Mouse (Mus musculus) spleen, adult 12 weeks (tissue): ENCODE measurements around the gene 1110004F10Rik.
"Not testable (repeated sequence)": the region's sequence is repeated elsewhere in the genome, so short reads cannot be mapped to it uniquely, and the experiment has no call there.

ENCODE experiments used
- DNase-seq: peaks from one replicate; pipeline ENCODE4 v3.0.0; 2022; ENCODE audit warnings: low spot score

1110004F10Rik gene

DNA sequence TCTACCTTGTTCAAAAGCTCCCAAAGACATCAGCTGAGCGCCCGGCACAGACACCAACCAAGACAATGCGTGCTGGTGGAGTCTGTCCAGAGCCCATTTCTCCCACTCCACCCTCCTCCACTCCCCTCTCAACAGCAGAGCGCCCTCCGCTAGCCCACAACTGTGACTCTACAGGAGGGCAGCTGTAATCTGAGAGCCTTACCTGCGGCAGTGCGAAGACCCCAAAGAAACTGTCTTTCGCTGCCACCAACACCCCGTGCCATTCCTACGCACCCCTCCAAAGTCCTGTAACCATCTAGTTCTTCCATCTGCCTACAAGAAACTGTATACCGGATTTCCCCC lies at the start of gene 1110004F10Rik:
TSS of gene 1110004F10Rik (plus strand) at position 202 of the 342 bp plus-strand sequence.
- no peak for DNase-seq

DNA sequence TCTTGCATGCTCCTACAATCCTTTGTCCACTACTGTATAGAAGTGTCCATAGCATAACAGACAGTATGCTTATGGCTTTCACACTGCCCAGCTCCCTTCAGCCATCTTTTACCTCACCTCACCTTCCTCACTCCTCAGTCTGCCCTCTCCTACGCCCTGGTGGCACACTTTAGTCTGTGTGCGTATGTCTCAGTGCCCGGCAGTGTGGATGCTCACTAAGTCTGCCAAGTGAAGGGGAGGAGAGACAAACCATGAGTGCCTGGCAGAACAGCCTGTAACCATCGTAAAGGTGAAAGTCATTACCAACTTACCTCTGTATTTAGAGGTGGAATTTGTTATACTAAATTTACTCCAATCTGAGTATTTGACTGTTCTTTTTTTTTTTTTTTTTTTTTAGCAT lies 36.5 kb upstream of the 1110004F10Rik start:
- DNase-seq: no peak

DNA sequence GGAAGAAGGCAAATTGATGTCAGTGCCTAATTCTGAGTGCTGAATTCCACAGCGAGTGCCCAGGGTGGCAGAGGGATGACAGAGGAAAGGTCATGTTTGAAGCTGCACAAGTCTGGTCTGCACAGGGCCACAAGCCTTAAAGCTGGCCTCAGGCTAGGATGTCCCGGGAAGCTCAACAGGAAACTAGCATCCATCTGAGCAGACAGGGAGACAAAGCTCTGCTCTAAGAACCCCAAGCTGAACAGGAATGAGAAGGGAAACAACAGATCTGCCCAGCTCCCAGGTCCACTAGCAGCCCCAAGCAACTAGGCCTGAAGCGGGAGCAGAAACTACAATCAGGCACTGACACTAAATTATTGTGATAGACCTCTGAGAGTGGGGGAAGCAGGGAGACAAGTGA lies 9.2 kb upstream of the 1110004F10Rik start:
- no peak for DNase-seq

DNA sequence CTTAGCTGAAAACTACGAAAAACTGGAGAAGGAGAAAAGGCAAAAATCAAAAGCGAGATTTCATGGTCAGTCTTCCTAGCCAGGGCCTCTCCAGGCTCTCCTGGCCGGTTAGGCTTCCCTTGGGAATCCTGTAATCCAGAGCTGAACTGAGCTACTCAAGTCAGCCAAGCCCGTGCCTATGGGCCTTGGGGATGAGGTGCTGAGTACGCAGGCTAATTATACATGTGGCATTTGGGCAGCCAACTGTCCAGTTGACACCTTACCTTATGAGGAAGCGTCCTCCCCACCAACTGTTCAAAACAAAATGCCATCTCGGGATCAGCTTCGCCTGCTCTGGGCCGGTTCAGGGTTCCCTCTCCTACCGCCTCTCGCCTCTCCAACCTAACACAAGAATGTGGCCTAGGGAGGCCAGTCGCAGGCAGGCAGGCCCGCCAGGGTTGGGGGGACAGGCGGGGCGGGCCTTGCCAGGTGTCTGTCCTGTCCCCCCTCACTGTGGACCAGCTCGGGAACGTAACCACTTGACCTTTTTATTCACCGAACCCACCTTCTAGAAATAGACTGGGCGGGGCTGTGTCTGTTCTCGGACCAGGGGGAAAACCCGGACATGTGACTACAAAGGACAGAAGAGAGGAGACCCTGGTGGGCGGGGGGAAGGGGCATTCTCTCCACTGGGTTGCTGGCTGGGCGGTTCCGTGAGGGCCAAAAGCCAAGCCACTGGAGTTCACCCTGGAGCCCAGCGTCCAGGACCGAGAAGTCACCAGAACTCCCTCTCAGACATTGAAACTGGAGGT lies 8.4 kb upstream of the 1110004F10Rik start:
- DNase-seq: no peak

DNA sequence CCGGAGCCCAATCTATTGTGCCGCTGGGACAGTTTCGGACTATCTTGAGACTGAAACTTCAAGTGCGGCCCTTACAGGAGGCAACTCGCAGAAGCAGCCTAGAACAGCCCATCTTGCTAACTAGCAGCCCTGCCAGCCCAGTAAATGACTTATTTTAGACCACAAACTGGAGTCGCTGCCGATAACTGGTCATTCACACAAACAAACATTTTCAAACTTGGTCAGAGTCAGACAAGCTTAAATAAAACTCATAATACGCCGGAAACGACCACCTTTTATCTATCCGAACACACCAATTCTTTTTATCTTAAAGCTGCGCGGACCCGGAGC lies 7.8 kb upstream of the 1110004F10Rik start:
- no peak for DNase-seq

DNA sequence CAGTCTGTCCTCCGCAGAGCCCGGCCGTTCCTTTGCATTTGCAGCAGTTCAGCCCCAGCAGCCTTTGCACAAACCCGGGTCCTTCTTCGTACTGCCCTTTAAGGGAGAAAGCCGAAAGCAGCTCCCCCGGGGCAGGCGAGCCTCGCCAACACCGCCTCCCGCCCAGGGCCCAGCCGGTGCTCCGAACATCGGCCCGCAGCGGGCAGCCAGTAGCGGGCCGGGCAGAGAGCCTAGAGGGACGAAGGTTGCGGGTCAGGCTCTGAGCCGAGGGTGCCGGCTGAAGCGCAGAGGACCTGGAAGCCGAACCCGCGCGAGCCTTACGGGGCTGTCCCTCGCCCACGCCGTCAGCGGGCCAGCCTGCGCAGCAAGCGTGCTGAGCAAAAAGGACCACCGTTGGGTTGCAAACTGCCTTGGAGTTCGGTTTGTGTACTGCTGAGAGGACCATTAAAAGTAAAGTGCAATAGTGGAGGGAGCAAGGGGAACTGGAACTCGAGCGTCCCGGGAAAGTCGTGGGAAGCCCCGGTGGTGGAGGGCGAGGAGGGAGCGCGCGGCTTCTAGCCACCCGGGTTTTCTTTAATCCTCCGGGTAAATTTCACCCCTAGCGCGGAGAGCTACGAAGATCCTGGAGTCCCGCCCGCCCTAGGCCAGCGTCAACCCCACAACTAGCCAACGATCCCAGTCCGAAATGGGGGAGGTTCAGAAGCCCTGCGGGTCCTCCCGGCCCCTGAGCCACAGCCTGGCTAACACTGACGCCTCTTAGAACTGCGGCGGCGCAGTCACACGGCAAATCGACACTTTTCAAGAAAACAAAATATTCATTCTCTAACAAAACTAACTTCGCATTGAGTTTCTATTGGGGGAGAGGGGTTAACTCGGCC lies 7.2 kb upstream of the 1110004F10Rik start:
- DNase-seq: peak; percentile 38

DNA sequence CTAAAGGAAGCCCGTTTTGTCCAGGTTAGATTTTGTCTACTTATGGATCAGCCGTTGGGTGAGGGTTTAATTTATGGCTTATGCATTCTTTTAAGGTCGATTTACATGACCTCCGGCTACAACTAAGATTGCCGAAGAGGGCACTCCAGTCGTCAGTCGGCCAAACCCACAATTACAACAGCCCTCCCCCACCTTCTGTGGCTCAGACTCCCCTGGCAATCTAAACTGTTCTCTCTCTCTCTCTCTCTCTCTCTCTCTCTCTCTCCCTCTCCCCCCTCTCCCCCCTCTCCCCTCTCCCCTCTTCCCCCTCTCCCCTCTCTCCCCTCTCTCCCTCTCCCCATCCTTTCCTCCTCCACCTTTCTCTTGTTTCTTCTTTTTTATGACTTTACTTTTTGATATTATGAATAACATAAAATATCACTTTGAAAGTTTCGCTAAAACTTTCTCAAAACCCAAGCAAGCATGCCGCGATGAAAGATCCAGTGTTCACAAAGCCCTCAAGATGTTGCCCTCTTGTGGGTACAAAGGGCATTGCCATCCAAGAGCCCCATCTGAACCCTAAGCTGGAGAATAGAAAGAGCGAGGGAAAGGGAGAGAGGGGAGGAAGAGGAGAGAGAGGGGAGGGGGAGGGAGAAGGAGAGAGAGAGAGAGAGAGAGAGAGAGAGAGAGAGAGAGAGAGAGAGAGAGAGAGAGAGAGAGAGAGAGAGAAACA lies 6.4 kb upstream of the 1110004F10Rik start:
- peak; percentile 57 for DNase-seq

DNA sequence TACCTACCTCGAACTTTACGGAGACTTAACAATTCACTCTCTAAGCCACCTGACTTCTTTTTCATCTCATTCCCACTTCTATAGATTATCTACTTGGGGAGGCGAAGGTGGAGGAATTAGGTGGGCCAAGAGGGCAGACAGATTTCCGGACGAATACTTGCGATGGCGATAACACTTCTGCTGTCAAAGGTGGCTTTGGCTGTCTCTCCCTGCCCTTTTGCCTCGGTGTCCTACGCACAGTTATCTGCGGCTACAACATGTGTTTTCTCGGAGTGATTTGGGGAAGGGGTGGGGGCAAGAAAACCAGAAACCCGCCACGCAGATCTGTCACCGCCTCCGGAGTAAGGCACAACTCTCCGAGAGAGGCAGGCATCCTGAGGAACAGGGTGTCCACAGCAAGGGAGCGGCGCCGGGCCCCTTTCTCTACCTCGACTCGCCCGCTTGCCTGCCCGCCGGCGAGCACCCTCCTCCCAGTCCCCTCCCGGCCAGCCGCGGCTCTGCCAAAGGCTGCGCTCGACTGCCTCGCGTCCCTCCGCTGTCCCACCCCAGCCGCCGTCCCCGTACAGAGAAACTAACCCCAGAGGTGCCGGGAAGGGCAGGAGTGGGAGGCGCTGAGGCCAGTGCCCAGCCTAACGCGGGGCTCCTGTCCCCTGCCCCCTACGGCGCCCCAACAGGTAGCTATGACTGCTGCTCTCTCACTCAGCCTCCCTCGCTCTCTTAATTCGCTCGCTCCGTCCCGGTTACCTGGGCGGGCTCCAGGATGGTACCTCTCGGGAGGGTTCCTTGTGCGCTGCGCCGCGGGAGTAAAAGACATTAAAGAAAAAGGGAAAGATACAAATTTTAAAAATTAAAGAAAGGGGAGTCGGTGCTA lies 5.6 kb upstream of the 1110004F10Rik start:
- peak; percentile 26 for DNase-seq

DNA sequence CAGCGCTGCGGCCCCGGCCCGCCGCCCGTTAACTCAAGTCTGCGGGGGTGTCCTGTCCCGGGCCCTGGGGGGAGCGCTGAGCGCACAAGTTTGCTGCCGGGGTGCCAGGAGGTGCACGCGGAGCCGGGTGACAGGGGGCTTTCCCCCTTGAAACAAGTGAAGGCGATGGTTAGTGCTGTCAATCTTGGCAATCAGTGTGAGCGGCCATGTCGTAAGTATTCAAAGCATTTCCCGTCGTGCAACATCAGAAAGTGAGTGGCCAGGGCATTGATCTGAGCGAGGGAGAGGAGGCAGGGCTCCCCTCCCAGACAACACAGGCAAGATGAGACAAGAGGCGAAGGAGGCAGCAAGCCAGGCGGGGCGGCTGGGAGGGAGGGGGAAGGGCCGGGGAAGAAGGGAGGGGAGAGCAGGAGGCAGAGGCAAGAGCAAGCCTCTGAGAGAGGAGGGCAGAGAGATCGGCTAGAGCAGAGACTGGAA lies 4.9 kb upstream of the 1110004F10Rik start:
- DNase-seq: no peak

DNA sequence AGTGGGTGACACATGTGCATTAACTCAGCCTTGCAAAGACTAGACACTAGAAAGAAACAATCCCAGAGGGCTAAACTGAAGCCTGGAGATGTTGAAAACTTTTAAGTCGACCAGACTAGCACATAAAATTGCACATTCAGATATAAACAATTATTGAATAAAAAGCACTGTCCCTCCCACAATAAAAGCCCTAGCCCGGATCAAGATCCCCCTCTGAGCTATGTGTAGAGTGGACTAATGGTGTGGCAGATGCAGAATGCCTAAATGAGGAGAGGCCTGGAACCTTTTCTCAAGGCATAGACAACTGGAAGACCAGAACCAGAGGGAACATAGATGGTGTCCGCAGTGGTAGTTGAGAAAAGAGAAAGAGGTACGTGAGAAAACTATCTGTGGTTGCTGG lies 3.7 kb upstream of the 1110004F10Rik start:
- DNase-seq: no peak

DNA sequence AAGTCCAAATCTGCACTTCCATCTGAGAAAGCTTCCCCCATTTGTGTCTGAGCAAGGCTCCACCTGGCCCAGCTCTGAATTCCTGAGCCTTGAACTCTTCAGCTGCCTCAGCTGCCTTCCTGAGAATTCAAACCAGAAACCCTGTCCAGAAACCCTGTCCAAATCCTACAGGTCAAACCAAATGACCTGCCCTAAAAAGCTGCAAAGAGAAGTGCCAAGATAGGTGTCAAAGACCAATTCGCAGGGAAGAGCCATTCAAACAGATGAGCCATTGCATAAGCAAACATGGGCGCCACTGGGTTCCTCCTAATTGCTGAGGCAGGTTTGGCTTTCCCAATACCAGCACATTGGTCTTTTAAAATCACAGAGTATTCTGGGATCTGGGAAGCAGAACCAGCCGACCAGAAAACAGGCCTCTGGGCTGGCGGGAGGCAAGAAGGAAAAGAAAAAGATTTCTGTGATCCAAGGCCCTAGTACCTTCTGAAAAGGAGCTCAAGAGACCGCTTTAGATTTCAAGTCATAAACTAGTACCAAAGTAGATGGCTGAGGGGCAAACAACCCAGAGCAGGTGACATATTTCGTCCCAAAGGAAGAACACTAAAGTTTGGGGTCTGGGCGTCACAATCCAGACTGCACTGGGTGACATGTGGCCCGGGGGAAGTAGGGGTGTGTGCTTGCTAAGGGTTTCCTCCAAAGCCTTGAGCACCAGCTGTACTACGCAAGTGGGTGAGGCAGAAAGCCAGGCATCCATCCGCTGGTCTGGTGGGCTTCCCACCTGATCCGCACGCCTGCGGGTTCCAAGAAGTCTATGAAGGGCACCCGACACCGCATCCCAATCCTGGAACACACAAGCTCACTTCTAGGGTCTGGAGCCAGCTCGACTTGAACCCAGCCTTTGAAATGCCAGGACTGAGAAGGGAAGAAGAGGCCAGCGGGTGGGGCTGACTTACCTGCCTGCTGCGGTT lies 2.3 kb upstream of the 1110004F10Rik start:
- DNase-seq: no peak

DNA sequence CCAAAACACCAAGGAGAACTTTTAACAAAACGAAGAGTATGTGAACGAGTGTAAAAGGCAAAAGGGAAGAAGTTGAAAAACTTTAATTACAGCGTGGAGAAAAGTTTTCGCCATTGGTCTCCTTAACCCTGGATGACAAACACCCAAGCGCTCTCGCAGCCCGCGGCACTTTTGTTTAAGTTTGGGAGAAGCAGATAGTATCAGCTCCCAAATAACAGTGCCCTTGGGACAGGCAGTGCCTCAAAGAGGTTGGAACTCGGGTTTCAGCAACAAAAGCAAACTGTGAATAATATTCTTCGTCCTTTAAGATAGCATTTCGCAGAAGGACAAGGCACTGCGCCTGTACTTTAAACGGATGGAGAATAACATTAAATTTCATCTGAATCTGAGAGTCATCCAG lies 1.2 kb upstream of the 1110004F10Rik start:
- no peak for DNase-seq

DNA sequence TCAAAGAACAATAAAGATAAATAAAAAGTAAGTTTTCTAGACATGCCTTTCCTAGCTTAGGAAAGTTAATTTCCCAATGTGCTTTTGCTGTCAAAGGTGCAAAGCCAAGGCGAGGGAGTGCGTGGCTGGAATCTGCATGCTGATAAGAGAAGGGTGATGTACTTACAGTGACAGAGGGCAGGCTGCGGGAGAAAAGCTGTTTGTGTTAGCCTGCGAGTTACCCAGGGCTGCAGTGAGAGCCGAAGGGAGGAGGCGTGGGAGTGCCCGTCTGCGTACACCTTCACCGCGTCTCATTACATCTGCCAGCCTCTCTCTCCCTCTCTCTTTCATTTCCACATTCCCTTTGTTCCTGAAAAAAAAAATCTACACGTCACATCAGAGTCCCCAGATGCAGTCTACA lies 686 bp upstream of the 1110004F10Rik start, which contains the start of gene Sox6:
TSS of gene Sox6 (minus strand) at position 286 of the 400 bp plus-strand sequence.
- no peak for DNase-seq

DNA sequence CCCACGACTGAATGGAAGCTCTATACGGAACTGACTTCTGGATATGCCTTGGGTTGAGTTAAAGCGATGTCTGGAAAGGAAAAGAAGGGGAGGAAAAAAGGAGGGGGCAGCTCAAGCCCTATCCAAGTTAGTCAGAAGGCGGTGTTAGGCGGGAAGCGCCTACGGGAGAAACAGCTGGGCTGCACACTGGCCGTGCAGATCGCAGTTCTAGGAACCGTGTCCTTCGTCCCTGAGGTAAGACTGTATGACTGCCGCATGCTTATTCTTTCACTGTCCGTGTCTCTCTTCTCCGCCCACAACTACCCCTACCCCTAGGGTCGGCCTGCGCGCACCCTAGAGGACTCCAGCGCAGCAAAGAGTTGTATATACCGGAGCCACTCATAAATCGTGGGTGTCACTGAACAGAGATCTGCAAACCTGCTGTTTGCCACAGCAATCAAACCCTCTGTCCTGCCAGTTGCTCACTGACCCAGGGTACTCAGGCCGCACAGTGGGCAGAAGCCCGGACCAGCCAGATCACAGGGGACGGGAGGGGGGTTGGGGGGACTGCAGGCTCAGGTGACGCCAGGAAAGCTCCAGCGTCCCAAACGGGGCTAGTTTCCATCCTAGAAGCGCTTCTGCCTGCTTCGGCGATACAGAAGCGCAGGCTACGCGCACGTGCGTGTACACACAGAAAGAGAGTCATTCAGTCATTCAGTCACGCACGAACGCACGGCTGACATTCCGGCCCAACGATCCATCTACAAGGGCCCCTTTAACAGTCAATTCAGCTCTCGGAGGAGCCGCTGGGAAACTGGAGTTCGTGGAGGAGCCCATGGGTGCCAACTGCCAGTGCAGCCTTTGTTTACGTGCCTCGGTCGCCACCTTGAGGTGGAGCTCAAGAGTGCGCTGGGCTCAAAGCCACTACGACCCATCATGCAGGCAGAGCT lies 605 bp downstream of the 1110004F10Rik start:
- DNase-seq: peak; percentile 66

DNA sequence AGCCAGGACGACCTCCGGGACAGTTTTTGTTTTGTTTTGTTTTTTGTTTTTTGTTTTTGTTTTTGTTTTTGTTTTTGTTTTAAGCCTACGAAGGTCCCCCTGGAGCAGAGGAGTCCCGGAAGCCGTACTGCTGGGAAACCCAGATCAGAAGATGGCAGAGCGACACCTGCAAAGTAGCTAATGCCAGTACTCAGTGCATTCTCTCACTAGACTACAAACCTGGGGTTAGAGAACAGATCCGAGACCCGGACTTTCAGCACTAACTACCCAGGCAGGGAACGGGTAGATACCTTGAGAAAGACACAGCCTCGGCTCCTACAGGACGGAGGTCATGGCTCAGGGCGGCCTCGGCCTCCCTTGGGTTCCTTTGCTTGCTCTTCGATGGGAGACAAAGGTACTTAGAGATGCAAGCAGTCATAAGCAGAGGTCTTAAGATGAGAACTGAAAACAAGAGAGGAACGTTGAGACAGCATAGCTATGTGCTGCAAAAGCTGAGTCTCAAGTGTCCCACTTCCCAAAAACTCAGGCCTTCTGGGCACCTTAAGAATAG lies 1.3 kb downstream of the 1110004F10Rik start:
- DNase-seq: no peak

DNA sequence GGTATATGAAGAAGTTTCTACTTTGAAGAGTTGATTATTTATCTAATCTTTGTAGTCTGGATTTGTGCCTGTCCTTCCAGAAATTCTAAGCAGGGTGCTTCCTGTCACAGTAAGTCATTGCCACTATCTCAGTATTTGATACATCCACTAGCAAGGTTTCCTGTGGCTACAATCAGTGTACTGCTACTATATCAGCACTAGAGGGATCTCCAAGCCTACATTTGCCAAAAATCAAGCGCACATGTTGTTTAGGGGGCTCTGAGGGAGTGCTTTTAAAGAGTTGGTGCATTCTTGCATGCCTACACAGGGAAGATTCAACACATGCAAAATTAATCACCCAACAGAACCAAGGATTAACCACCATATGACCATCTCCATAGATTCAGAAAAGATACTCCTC lies 21.5 kb downstream of the 1110004F10Rik start:
- no peak for DNase-seq

DNA sequence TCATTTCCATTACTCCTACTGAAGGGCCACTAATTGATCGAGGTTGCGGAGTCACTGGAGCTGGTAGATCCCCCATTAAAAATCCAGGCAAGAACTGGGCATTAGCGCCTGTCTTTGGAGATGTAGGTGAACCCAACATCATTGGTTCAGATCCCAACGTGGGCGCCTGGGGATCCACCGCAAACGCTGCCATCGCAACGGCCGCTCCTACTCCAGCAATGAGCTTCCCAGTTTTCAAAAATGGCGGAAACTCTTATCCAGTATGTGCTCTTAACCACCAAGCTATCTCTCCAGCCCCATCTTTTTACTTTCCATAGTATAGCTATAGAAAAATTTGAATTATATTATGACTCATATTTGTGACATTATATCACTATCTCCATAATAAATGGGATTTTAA lies 45.2 kb downstream of the 1110004F10Rik start, which contains the start of gene Gm4353:
TSS of gene Gm4353 (minus strand) at position 270 of the 400 bp plus-strand sequence.
- DNase-seq: not testable (repeated sequence)

DNA sequence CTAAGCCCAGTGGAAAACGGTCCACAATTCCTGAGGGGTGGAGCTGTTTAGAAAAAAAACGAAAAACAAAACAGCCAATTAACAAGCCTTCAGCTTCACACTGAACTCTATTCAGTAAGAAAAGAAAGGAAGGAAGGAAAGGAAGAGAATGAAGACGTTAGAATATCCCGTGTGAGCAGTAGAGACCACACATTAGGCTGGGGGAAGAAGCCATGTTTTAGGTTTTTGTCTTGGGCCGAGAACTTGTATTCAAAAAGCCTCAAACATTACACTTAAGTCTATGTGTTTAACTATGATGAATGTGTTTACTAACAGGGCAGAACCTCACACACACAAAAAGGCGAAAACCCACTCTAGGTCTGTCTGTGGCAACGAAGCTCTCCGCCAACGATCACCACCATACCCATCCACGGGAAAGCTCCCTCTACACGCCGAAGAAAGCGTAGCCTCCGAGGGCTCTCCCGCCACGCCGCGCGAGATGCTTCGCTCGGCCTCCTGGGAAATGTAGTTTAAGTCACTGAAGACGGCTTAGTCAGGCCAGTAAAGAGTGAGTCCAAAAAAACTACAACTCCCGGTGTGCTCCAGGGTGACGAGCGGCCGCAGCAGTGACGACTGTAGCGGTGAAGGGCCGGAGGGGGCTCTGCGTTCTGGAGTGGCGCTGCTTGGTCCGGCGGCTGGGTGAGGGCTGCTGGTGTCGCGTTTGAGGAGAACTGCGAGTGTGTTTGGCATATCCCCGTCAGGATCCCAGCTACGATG lies 53.7 kb downstream of the 1110004F10Rik start:
- DNase-seq: peak; percentile 88
